ENCODE assay signal across 8 mouse cellular contexts in genomic region chr5:74531630-74532280, GRCm38 (mm10). TPM values are rescaled to one million over a fixed set of nuclear protein-coding genes. Genes with fewer than 3 reads are reported as not detected.
DNase-seq lines count a peak whose midpoint lies in the region; ATAC-seq lines count a peak whose summit lies in the region.

TSS of gene Scfd2 (minus strand) at chr5:74531759.

- H3K27ac ChIP-seq in intestine, embryonic 14.5 days (ENCODE audit: low read depth), result peak within 1 kb of the TSS; percentile 67

- H3K4me2 ChIP-seq in intestine, embryonic 14.5 days (ENCODE audit: low read length), result peak within 1 kb of the TSS; percentile 94

- no peaks in the 10 kb centered on the region for H3K36me3 ChIP-seq in intestine, embryonic 14.5 days (ENCODE audit: control insufficient read depth, insufficient read depth, low read length)

- peak within 1 kb of the TSS; percentile 49 for H3K9ac ChIP-seq in intestine, embryonic 14.5 days (ENCODE audit: low read length)

- intact Hi-C loops in left cerebral cortex, postnatal 14 days (cut with DNase I), result loop anchor here (5.0 kb wide), 1 partner anchor 219 kb away; no protein-coding TSS in a partner anchor

- H3K9me3 ChIP-seq in intestine, embryonic 14.5 days (ENCODE audit: control insufficient read depth, low read length), result no peaks in the 10 kb centered on the region

- no peaks in the 10 kb centered on the region for H3K27me3 ChIP-seq in intestine, embryonic 14.5 days (replicated peaks; ENCODE audit: control insufficient read depth, insufficient read depth, low read length)

- H3K4me3 ChIP-seq in intestine, embryonic 14.5 days (ENCODE audit: low read depth, low read length), result peak within 1 kb of the TSS; percentile 64

- peaks cover 13% of the 10 kb centered on the region; the same call in 1 of the 2 replicates for H3K4me1 ChIP-seq in intestine, embryonic 14.5 days (replicated peaks; ENCODE audit: control insufficient read depth, insufficient read depth, low read length)

- peak; percentile 96 to 99 for DNase-seq in adrenal gland, adult (ENCODE audit: inconsistent age in 2 of 2, low spot score in 1 of 2)
- DNase-seq in embryo, embryonic 10.5 days (ENCODE audit: low spot score), result peak; percentile 98
- peak; percentile 94 for DNase-seq in gastrocnemius, postnatal 25 days
- peak; percentile 100 for DNase-seq in intestine, embryonic 14.5 days (ENCODE audit: low spot score)
- DNase-seq in left cerebral cortex, postnatal 14 days (ENCODE audit: low spot score in 2 of 2), result peak; percentile 97 to 99
- DNase-seq in mesoderm, embryonic 11.5 days (ENCODE audit: low read depth, low spot score), result peak; percentile 96
- DNase-seq in right cerebral cortex, postnatal 36 days (ENCODE audit: low spot score in 2 of 2), result peak; percentile 97
- peak; percentile 96 for DNase-seq in yolk sac, embryonic 10.5 days (ENCODE audit: low spot score)

- 7% methylated on average over 35 of the region's 35 CpGs for WGBS in intestine, embryonic 14.5 days

- ATAC-seq in intestine, embryonic 14.5 days (replicated peaks; ENCODE audit: low FRiP score, low TSS enrichment, low read depth), result peak; percentile 90

RNA-seq across cellular contexts. Expression of gene Scfd2, which starts in this region (rescaled TPM):
- total RNA-seq in gastrocnemius, postnatal 25 days (2021), result 10 to 100 TPM in 1 of 2 experiments, 1 to 10 TPM in 1; 9.5 to 11.7 TPM
- polyA plus RNA-seq in intestine, embryonic 14.5 days (2014; fragmentation: Nextera tagmentation; extraction: Ambion mirVana), result 13.2 and 16.3 TPM in 2 replicates
- total RNA-seq in left cerebral cortex, postnatal 14 days (2021), result 10 to 100 TPM; 29.3 to 32.7 TPM

Comparison
In these comparisons a context has a peak if more than half of its experiments do, and no peak if none do; other contexts are left out.
1. Peak in every context shown above with its lines: DNase-seq, ATAC-seq, H3K4me3 ChIP-seq and H3K27ac ChIP-seq.